Mouse (Mus musculus): ENCODE measurements around the gene Cactin.

- TF ChIP-seq MYOG (IDR thresholded peaks at IDR 0.05; ENCODE audit: control insufficient read depth, extremely low read depth, insufficient read length) (no peak), CTCF (IDR thresholded peaks at IDR 0.05; ENCODE audit: control insufficient read depth, insufficient read depth, insufficient read length) (no peak), MAX (IDR thresholded peaks at IDR 0.05) (no peak), FOSL1 (IDR thresholded peaks at IDR 0.05; ENCODE audit: insufficient read depth, low read length, poor library complexity, severe bottlenecking) (no peak), MYOD1 (IDR thresholded peaks at IDR 0.05; ENCODE audit: control insufficient read depth, insufficient read length, low read depth) (no peak), USF1 (IDR thresholded peaks at IDR 0.05; ENCODE audit: low read depth) (no peak)
Observed at GRCm38 (mm10) chr10:81295185-81295584, 25.7 kb upstream of the Cactin start.
